Mouse (Mus musculus) naive thymus-derived CD4-positive, alpha-beta T cell, adult 2 months (primary cell): ENCODE data around the gene Mfsd14a.
A peak's percentile ranks its signal among the peaks of the same experiment; 100 is the strongest.
"Not testable (repeated sequence)": the region's sequence is repeated elsewhere in the genome, so short reads cannot be mapped to it uniquely, and the experiment has no call there.

Source experiments
- DNase-seq: peaks from one replicate; pipeline ENCODE4 v3.0.0-alpha.2; 2011; ENCODE audit warnings: low read depth

The Mfsd14a gene

GRCm38 (mm10) chr3:116662463-116662863 lies at the start of gene Mfsd14a:
TSS of gene Mfsd14a (minus strand) at chr3:116662677.
- DNase-seq: peak; percentile 98

DNA sequence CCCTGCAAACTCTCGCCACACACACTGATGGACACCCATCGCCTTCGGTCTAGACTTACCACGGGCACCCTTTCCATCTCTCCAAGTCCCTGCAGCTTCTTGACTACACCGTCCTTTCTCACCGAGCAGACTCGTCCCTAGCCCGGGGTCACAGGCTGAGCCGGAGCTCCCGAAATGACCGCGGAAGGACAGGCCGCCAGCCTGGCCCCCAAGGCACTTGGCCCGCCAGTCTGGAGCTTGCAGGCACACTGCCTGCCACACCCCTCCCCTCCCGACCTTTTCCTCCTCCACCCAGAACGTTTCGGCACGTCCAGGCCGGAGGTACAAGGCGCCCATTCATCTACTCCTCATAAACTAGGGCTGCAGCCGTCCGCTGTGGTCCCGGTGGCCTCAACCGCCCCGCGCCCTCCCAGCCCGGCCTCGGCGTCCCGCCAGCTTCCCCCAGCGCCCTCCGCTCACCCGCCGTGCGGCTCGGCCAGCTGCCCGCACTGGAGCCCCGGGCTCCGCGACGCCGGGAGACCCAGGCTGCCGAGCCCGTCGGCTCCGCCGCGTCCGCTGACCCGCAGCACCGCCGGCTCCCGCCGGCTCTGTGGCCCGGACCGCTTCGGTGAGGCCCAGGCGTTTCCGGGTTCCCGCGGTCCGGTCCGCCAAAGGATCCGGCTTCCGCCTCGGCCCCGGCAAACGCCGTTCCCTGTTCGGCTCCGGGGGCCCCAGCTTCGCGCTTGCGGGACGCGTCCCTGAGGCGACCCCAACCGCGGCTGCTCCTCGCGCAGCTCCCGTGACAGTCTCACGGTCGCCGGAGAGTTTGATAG lies 49.4 kb upstream of the Mfsd14a start:
- DNase-seq: peak; percentile 67

DNA sequence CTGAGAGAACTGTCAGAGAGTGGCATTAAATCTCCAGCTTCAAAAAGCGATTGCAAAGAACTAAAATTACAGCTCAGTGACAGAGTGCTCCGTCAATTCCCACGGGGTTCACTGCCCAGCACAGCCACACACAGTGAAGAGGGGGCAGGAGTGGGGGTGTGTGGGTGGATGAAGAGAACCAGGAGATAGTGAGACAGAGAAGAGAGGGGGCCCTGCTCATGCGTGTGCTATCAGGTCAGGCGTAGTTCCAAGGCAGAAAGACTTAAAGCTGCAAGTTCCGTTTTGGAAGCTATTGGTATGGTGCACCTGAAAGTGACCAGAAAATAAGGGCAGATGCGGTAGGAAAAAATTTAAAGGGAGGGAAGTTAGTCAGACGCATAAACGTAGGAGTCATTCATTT lies 48.5 kb upstream of the Mfsd14a start:
- DNase-seq: no peak

DNA sequence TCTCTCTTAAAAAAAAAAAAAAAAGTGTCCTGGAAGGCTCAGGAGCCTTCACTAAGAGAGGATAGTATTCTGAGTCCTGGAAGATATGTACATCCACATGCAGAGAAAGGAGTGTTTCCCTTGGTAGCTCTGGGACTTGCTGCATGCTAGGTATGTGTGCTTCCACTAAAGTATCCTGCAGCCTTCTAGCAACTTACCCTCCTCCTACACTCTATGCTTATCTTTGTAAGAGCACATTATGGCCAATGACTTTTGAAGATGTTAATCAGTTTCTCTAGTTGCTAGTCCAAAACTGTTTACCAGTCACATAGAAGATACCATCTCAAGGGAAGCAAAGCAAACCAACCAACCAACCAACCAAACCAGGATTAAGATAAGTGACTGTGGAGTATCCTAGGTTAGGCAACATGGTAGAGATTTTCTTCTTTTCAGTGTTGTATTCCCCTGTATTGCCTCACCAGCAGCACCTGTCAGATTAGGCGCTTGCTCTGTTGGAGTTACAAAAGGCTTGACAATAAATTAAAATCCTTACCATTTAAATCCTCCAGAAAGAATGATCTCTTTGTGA lies 43.2 kb upstream of the Mfsd14a start:
- no peak for DNase-seq

- no peak for DNase-seq
Observed at GRCm38 (mm10) chr3:116703835-116704234, 41.4 kb upstream of the Mfsd14a start.

DNA sequence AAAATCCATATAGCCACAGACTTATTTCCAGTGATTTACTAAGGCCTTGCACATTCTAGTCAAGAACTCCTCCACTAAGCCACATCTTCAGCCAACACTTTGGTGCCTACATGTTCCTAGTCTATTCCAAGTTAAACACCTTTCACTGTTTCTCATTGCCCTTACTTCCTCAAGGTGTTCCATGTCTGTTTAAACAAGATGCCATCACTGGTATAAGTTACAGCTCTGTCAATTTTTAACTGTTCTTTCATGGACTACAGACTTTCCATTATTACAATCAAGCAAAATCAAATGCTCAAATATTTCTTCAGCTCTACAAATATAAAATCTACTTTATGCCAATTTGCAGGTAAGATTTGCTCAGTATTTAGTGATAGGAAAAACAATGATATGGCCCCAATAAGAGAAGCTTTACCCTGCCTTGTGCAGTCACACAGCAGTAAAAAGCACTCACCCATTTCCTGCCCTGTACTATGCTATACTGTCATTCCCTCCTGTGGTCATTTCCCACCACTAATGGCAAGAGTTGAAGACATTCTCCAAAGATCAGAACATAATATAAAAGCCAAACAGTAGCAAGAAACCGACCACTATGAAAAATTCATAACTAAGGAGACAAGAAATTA lies 40.3 kb upstream of the Mfsd14a start:
- DNase-seq: no peak

GRCm38 (mm10) chr3:116701601-116702000 lies 39.1 kb upstream of the Mfsd14a start:
- peak; percentile 9 for DNase-seq

DNA sequence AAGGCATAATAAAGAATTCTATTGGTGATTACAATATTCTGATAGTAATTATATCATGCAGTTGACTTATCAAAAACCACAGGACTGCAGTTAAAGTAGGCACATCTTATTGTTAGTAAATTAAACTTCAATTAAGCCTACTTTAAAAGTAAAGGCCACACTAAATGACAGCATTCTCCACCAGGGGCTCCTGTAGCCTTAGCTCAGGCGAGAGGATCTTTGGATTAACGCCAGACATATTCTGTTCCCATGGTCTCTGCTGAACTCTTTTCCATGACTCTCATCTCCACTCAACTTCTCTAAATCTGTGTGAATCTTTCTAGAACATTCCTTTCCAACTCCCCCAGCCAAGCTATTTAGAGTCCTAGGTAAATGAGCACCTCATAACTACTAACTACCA lies 36.3 kb upstream of the Mfsd14a start:
- DNase-seq: no peak

DNA sequence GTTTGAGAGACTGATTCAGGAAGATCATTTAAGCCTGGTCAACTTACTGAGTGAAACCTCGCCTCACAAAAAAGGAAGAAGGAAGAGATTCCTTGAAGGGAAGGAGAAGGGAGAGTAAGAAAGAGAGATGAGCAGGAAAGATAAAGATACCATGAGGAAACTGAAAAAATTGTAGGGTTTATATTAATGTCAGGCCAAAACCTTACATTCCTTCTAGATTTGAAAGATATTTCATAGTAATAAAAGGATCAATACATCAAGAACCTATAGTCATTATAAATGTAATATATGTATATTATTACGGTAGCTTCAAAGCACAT lies 33.1 kb upstream of the Mfsd14a start:
- DNase-seq: no peak

- no peak for DNase-seq
Observed at GRCm38 (mm10) chr3:116694955-116695665, 32.6 kb upstream of the Mfsd14a start.

DNA sequence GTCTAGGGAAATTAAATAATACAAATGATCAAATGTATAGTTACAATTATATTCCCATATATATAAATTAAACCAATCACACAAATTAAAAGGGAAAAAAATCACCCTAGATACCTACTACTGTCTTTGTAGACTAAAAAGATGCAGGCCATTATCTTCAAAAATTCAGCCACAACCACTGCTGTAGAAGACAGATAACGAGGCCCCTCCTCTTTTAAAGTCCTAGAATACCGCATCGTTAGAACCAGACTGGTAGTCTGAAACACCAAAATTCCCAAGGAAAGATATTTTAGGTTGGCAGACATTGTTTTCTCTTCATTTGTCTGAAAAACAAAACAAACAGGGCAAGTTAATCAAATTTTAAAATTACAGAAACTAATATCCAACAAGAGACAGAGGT lies 31.8 kb upstream of the Mfsd14a start:
- DNase-seq: no peak

GRCm38 (mm10) chr3:116681160-116681559 lies 18.7 kb upstream of the Mfsd14a start, which contains the start of gene Gm43191:
TSS of gene Gm43191 (minus strand) at chr3:116681260.
- DNase-seq: no peak

DNA sequence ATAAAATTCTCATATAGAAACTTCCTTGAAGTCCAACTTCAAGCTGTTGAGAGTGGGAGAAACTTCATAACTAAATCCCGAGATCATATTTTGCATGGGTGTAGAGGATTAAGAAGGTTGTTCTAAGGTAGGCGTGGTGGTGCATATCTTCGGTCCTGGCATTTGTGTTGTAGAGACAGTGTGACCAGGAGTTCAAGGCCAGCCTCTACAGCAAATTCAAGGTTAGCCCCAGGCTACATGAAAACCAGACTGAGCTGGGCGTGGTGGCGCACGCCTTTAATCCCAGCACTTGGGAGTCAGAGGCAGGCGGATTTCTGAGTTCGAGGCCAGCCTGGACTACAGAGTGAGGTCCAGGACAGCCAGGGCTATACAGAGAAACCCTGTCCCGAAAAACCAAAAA lies 1.8 kb upstream of the Mfsd14a start:
- not testable (repeated sequence) for DNase-seq

GRCm38 (mm10) chr3:116661870-116662414 lies 535 bp downstream of the Mfsd14a start:
- no peak for DNase-seq

DNA sequence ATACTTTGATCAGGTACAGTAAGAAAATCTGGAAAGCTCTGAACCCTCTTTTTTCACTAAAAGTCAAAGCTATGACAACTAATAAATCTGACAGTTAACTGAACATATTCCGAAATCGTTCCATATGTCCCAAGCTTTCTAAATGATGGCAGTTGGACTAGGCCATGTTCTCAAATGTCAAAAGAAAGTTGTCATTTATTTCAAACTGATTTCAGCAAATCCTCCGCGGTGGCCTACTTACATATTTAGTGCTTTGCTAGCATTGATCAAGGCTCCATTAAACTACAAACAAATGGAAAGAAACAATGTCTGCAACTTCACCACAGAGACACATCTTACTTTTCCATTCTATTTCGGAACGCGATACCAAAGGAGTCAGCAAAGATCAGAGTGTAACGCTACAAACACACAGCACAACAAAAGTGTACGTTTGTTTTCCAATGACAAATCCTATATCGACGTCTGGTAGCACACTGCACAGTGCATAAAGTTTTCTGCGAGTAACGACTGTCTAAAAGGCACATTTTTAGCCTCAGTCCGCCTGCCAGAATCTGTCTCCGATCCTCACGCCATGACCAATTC lies 1.1 kb downstream of the Mfsd14a start:
- DNase-seq: peak; percentile 65

DNA sequence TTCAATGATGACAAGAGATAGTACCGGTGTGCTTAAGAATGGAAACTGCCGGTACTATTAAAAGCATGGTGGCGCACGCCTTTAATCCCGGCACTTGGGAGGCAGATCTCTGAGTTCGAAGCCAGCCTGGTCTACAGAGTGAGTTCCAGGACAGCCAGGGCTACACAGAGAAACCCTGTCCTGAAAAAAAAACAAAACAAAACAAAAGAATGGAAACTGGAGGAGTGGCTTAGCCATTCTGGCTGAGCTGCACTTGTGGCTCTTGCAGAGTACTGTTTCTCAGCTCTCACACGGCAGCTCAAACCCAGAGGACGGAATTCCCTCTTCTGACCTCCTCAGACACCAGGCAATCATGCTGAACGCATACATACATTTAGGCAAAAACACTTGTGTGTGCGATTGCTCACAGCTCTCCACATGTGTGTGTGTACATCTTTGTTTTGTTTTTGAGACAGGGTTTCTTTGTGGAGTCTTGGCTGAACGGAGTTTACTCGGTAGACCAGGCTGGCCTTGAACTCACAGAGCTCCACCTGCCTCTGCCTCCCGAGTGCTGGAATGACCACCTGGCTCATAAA lies 2.5 kb downstream of the Mfsd14a start:
- no peak for DNase-seq

DNA sequence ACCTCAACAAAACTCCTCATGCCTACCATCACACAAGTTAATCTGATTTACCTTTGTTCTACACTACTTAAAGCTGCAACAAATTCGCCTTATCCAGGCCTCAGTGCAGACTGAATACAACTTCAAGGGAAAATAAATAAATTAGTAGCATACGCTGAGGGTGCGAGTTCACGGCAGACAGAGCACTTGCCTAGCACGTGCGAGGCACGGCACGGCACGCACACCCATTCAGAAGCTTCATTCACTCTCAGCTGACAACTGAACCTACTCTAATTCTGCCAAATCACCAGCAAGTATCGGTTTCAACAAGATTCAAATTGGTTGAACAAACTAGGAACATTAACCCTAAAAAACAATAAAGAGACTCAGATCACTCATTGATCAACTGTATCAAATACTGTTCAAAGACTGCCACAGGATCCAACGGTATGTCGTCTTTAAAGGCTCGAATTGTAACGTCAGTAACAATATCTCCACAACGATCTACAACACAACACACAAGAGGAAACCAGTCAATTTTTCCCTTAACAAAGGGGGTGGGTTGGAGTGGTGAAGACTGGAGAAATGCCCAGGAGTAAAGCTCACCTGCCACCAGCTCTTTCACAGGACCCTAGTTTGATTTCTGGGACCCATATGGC lies 3.4 kb downstream of the Mfsd14a start:
- peak; percentile 57 for DNase-seq

DNA sequence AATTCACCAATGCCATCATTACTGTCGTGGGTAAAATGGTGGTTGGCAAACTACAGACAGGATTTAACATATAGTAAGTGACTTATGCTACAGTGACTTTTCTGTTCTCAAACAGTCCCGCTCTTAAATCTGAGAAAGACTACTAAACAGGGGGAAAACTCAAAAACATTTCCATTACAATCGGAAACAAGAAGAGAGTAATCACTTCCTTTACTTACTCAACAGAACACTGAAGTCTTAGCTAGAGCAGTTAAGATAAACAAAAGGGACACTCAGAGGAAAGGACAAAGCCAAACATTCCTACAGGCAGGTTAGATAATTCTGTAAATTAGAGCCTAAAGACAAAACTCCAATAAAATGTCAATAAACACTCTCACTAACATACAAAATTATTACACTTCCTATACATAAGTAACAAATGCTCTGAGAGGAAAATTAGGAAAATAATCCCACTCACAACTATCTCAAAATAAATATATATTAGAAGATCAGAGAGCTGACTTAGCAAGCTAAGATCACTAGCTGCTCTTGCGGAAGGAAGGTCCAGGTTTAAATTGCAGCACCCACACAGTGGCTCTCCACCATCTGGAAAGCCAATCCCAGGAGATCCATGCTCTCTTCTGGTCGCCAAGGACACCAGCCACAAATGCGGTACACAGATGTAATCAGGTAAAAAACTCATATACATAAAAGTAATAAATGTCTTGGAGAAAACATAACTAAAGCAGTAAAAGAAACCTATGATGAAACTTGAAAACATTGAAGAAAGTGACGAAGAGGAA lies 6.1 kb downstream of the Mfsd14a start:
- peak; percentile 33 for DNase-seq

DNA sequence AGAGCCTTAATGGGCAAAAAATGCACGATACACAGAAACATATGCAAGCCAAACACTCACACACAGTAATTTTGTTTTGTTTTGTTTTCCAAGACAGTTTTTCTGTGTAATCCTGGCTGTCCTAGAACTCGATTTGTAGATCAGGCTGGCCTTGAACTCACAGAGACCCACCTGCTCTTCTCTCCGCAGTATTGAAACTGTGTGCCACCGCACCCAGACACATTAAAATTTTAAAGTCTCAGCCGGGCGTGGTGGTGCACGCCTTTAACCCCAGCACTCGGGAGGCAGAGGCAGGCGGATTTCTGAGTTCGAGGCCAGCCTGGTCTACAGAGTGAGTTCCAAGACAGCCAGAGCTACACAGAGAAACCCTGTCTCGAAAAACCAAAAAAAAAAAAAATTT lies 8.4 kb downstream of the Mfsd14a start:
- DNase-seq: not testable (repeated sequence)

DNA sequence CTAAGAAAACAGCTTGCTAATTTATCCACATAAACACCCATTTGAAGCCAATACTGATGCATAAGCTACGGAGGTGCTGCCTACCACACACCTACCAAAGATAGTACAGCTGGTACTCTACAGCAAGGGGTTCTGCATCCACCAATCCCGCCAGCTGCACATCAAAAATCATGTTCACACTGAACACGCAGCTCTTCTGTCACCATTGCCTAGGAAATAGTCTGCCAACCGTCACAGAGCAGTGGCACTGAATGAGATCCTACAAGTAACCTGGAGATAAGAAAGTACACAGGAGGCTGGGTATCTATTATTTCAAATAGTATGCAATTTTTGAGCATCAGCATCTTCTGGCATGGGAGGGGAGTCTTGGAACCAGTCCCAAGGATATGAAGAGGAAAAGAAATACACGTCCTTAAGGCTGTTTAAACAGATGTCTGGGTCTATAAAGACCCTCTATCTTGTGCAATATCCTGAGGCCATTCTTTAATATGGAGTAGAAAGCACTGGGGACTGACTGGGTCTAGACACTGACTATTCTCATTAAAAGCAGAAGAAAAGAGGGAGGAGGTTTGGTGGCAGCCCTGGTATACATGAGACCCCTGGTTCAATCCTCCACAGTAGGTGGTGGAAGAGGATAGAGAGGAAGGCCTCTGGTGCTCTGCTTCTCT lies 9.1 kb downstream of the Mfsd14a start:
- no peak for DNase-seq
